Mouse (Mus musculus): ENCODE measurements around the gene Efcab10. TPM values are rescaled to one million over a fixed set of nuclear protein-coding genes. Genes with fewer than 3 reads are reported as not detected.

Gene Efcab10
- polyA plus RNA-seq, 1 experiment from 2014 or later = 0.36 TPM

- WGBS = 88% methylated on average over 8 of the region's 8 CpGs
- ATAC-seq (ENCODE audit: low FRiP score) = no peak
- DNase-seq (ENCODE audit: low spot score, missing footprints) = no peak
- no peaks in the 10 kb centered on the region for H3K9me3 ChIP-seq (ENCODE audit: control insufficient read depth, low read length)
- no peak overlapping the region for H3K4me2 ChIP-seq
- H3K27ac ChIP-seq (ENCODE audit: low read depth, low read length) = no peak overlapping the region
- H3K4me1 ChIP-seq (ENCODE audit: control insufficient read depth, insufficient read depth, low read length) = no peaks in the 10 kb centered on the region
- no peak overlapping the region for H3K4me3 ChIP-seq (ENCODE audit: low read depth, low read length)
- no peaks in the 10 kb centered on the region for H3K27me3 ChIP-seq (ENCODE audit: control insufficient read depth, insufficient read depth, low read length)
- H3K36me3 ChIP-seq (ENCODE audit: control insufficient read depth, insufficient read depth, low read length) = no peaks in the 10 kb centered on the region
- H3K9ac ChIP-seq (ENCODE audit: low read length) = no peak overlapping the region
These were observed 30.1 kb upstream of the Efcab10 start for GRCm38 (mm10) chr12:33364511-33364910.

GRCm38 (mm10) chr12:33365133-33365532 is 29.5 kb upstream of the Efcab10 start:
- DNase-seq (ENCODE audit: low spot score, missing footprints) = peak; percentile 56
- Histone ChIP-seq H3K9me3 (ENCODE audit: control insufficient read depth, low read length) (no peaks in the 10 kb centered on the region), H3K36me3 (ENCODE audit: control insufficient read depth, insufficient read depth, low read length) (no peaks in the 10 kb centered on the region), H3K9ac (ENCODE audit: low read length) (no peak overlapping the region), H3K4me1 (ENCODE audit: control insufficient read depth, insufficient read depth, low read length) (no peaks in the 10 kb centered on the region), H3K4me2 (no peak overlapping the region), H3K27me3 (ENCODE audit: control insufficient read depth, insufficient read depth, low read length) (no peaks in the 10 kb centered on the region), H3K4me3 (ENCODE audit: low read depth, low read length) (no peak overlapping the region), H3K27ac (ENCODE audit: low read depth, low read length) (no peak overlapping the region)
- 88% methylated on average over 8 of the region's 8 CpGs for WGBS
- ATAC-seq (ENCODE audit: low FRiP score) = no peak

DNA sequence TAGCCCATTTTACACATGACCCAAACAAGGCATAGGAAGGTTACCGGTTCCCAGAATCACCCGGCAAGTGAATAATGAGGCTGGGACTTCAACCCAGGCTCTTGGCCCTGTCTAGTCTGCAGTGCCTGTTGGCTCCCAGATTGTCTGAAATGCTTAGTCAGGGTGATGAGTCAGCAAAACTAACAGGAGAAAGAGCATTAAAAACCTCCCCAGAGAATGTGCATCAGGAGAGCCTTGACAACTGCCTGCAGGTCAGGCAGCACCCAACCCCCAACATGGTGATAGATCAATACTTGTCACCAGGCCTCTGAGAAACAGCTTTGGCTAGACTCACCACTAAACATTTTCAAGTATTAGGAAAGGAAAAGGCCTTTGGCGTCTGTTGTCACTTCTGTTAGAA is 25.1 kb upstream of the Efcab10 start:
- 92% methylated on average over 3 of the region's 3 CpGs for WGBS
- H3K4me1 ChIP-seq (ENCODE audit: control insufficient read depth, insufficient read depth, low read length) = no peaks in the 10 kb centered on the region
- H3K9me3 ChIP-seq (ENCODE audit: control insufficient read depth, low read length) = no peaks in the 10 kb centered on the region
- DNase-seq (ENCODE audit: low spot score, missing footprints) = no peak
- H3K9ac ChIP-seq (ENCODE audit: low read length) = no peak overlapping the region
- H3K4me3 ChIP-seq (ENCODE audit: low read depth, low read length) = no peak overlapping the region
- H3K27me3 ChIP-seq (ENCODE audit: control insufficient read depth, insufficient read depth, low read length) = no peaks in the 10 kb centered on the region
- ATAC-seq (ENCODE audit: low FRiP score) = no peak
- H3K27ac ChIP-seq (ENCODE audit: low read depth, low read length) = no peak overlapping the region
- H3K4me2 ChIP-seq = no peak overlapping the region
- no peaks in the 10 kb centered on the region for H3K36me3 ChIP-seq (ENCODE audit: control insufficient read depth, insufficient read depth, low read length)

GRCm38 (mm10) chr12:33379624-33380445 is 14.8 kb upstream of the Efcab10 start:
- peak overlapping the region; percentile 26 for H3K4me2 ChIP-seq
- H3K36me3 ChIP-seq (ENCODE audit: control insufficient read depth, insufficient read depth, low read length) = no peaks in the 10 kb centered on the region
- 18% methylated on average over 22 of the region's 22 CpGs for WGBS
- DNase-seq (ENCODE audit: low spot score, missing footprints) = peak; percentile 99
- no peak overlapping the region for H3K9ac ChIP-seq (ENCODE audit: low read length)
- peak; percentile 77 for ATAC-seq (ENCODE audit: low FRiP score)
- no peak overlapping the region for H3K27ac ChIP-seq (ENCODE audit: low read depth, low read length)
- no peaks in the 10 kb centered on the region for H3K4me1 ChIP-seq (ENCODE audit: control insufficient read depth, insufficient read depth, low read length)
- H3K9me3 ChIP-seq (ENCODE audit: control insufficient read depth, low read length) = no peaks in the 10 kb centered on the region
- H3K27me3 ChIP-seq (ENCODE audit: control insufficient read depth, insufficient read depth, low read length) = no peaks in the 10 kb centered on the region
- H3K4me3 ChIP-seq (ENCODE audit: low read depth, low read length) = no peak overlapping the region; the same call in 1 of the 2 replicates

DNA sequence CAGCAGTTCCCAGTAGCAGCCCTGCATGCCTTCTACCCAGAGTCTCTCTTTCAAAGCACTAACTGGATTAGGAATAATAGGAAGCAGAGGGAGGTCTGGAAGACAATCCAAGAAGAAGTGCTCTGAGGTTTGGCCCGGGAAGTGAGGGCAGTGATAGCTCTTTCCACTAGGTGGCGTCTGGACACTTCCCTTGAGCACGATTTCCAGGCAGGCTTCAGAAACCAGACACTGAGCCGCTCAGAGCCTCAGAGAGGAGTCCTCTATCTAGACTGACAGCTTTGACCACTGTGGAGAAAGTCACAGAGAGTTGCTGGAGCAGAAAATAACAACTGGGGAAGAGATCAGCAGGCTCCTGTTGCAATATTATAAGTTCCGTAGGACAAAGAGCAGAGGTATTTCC is 5.8 kb upstream of the Efcab10 start:
- Histone ChIP-seq H3K27me3 (ENCODE audit: control insufficient read depth, insufficient read depth, low read length) (no peaks in the 10 kb centered on the region), H3K27ac (ENCODE audit: low read depth, low read length) (no peak overlapping the region), H3K9ac (ENCODE audit: low read length) (no peak overlapping the region), H3K4me3 (ENCODE audit: low read depth, low read length) (no peak overlapping the region), H3K9me3 (ENCODE audit: control insufficient read depth, low read length) (no peaks in the 10 kb centered on the region), H3K4me2 (no peak overlapping the region), H3K36me3 (ENCODE audit: control insufficient read depth, insufficient read depth, low read length) (no peaks in the 10 kb centered on the region), H3K4me1 (ENCODE audit: control insufficient read depth, insufficient read depth, low read length) (no peaks in the 10 kb centered on the region)
- DNase-seq (ENCODE audit: low spot score, missing footprints) (peak; percentile 96), ATAC-seq (ENCODE audit: low FRiP score) (peak; percentile 82)
- 3% methylated on average over 5 of the region's 5 CpGs for WGBS

DNA sequence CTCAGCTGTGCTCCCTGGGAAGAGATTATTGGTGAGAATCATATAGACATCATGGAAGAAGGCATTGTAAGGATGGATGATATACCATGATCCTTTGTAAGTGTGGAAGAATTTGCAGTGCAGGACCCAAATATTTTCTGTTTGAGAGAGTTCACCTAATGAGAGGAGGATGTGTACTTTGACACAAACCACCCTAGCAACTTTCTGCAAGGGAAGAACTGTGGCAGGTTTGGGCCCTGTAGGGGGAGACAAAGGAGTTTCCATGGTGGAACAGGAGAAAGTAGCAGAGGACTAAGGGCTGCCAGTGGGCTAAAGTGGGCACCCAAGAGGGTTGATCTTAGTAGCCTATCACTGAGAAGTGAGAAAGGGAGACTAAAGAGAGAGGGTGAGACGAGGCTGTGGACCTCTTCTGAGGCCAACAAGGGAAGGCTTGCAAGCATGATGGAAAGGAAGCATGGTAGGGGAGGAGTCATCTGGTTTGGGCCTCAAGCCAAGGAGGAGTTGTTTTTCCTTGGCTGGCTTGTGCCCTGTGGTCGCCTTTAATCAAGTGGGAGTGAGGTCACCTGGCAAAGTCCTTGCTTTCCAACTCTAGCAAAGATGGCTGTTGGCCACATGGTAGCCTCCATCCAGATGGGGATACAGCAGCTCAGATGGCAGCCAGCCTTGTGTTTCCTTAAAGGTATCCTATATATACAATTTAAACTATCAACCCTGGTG is 3.7 kb upstream of the Efcab10 start:
- no peaks in the 10 kb centered on the region for H3K27me3 ChIP-seq (ENCODE audit: control insufficient read depth, insufficient read depth, low read length)
- H3K4me2 ChIP-seq = no peak overlapping the region
- H3K4me3 ChIP-seq (ENCODE audit: low read depth, low read length) = no peak overlapping the region
- WGBS = 73% methylated on average over 2 of the region's 2 CpGs
- no peak for DNase-seq (ENCODE audit: low spot score, missing footprints)
- no peaks in the 10 kb centered on the region for H3K36me3 ChIP-seq (ENCODE audit: control insufficient read depth, insufficient read depth, low read length)
- peaks cover 7% of the 10 kb centered on the region; the same call in 1 of the 2 replicates for H3K4me1 ChIP-seq (ENCODE audit: control insufficient read depth, insufficient read depth, low read length)
- H3K27ac ChIP-seq (ENCODE audit: low read depth, low read length) = no peak overlapping the region
- no peak for ATAC-seq (ENCODE audit: low FRiP score)
- no peak overlapping the region for H3K9ac ChIP-seq (ENCODE audit: low read length)
- no peaks in the 10 kb centered on the region for H3K9me3 ChIP-seq (ENCODE audit: control insufficient read depth, low read length)

DNA sequence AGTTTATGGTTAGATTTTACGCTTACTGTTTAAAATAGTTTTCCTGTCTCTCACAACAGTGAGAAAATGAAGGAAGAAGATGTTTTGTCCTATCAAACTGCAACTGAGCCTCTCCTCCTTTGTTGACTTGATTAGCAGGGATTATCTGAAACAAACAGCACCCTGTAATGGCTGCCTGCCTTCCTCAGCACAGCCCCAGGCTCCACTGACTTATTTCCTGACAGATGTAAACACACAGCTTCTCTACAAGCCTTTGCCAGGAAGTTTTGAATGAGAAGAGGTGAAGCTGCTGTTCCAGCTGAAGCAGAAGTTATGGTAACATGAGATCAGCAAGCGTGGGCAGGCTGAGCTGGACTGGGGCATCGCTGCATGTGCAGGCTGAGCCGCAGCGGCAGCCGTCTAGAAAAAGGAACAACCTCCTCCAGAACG is 8.6 kb downstream of the Efcab10 start:
- Histone ChIP-seq H3K36me3 (ENCODE audit: control insufficient read depth, insufficient read depth, low read length) (no peaks in the 10 kb centered on the region), H3K9ac (ENCODE audit: low read length) (no peak overlapping the region), H3K9me3 (ENCODE audit: control insufficient read depth, low read length) (no peaks in the 10 kb centered on the region), H3K4me3 (ENCODE audit: low read depth, low read length) (no peak overlapping the region), H3K4me1 (ENCODE audit: control insufficient read depth, insufficient read depth, low read length) (no peaks in the 10 kb centered on the region), H3K4me2 (no peak overlapping the region), H3K27me3 (ENCODE audit: control insufficient read depth, insufficient read depth, low read length) (no peaks in the 10 kb centered on the region), H3K27ac (ENCODE audit: low read depth, low read length) (no peak overlapping the region)
- WGBS = 72% methylated on average over 7 of the region's 7 CpGs
- DNase-seq (ENCODE audit: low spot score, missing footprints) (no peak), ATAC-seq (ENCODE audit: low FRiP score) (no peak)

DNA sequence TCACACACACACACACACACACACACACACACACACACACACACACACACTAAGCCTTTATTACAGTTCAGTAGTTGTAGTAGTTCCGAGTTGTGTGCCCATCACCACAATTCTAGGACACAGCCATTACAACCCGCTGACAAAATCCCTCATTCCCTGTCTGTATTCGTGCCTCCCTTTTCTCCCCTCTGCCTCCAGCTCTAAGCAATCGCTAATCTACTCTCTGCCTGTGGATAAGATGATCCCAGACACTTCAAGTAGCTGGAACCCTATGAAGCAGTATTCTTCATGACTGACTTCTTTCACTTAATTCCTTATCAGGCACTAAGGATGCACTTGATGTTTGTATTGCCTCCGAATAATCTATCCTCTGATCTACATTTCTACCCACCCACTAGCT is 10.3 kb downstream of the Efcab10 start:
- Histone ChIP-seq H3K4me3 (ENCODE audit: low read depth, low read length) (no peak overlapping the region), H3K9me3 (ENCODE audit: control insufficient read depth, low read length) (no peaks in the 10 kb centered on the region), H3K27ac (ENCODE audit: low read depth, low read length) (no peak overlapping the region), H3K4me1 (ENCODE audit: control insufficient read depth, insufficient read depth, low read length) (no peaks in the 10 kb centered on the region), H3K27me3 (ENCODE audit: control insufficient read depth, insufficient read depth, low read length) (no peaks in the 10 kb centered on the region), H3K36me3 (ENCODE audit: control insufficient read depth, insufficient read depth, low read length) (no peaks in the 10 kb centered on the region), H3K9ac (ENCODE audit: low read length) (no peak overlapping the region), H3K4me2 (no peak overlapping the region)
- ATAC-seq (ENCODE audit: low FRiP score) (no peak), DNase-seq (ENCODE audit: low spot score, missing footprints) (no peak)
- WGBS = 46% methylated on average over 5 of the region's 5 CpGs

GRCm38 (mm10) chr12:33405398-33406026 is 10.9 kb downstream of the Efcab10 start:
- H3K9ac ChIP-seq (ENCODE audit: low read length) = no peak overlapping the region
- H3K9me3 ChIP-seq (ENCODE audit: control insufficient read depth, low read length) = no peaks in the 10 kb centered on the region
- H3K4me3 ChIP-seq (ENCODE audit: low read depth, low read length) = no peak overlapping the region
- ATAC-seq (ENCODE audit: low FRiP score) = peak; percentile 69; the same call in 1 of the 2 replicates
- DNase-seq (ENCODE audit: low spot score, missing footprints) = no peak
- H3K27ac ChIP-seq (ENCODE audit: low read depth, low read length) = no peak overlapping the region
- H3K27me3 ChIP-seq (ENCODE audit: control insufficient read depth, insufficient read depth, low read length) = no peaks in the 10 kb centered on the region
- 35% methylated on average over 6 of the region's 6 CpGs for WGBS
- H3K36me3 ChIP-seq (ENCODE audit: control insufficient read depth, insufficient read depth, low read length) = no peaks in the 10 kb centered on the region
- H3K4me2 ChIP-seq = no peak overlapping the region
- H3K4me1 ChIP-seq (ENCODE audit: control insufficient read depth, insufficient read depth, low read length) = no peaks in the 10 kb centered on the region
